Mouse (Mus musculus) liver (tissue): ENCODE results near the gene Rhod.
A peak's percentile ranks its signal among the peaks of the same experiment; 100 is the strongest.
"Not testable (repeated sequence)": the region's sequence is repeated elsewhere in the genome, so short reads cannot be mapped to it uniquely, and the experiment has no call there.

Source experiments
- DNase-seq: peaks from one replicate; pipeline ENCODE4 v3.0.0-alpha.2; 2020; ENCODE audit warnings: mixed read lengths

Gene Rhod

DNA sequence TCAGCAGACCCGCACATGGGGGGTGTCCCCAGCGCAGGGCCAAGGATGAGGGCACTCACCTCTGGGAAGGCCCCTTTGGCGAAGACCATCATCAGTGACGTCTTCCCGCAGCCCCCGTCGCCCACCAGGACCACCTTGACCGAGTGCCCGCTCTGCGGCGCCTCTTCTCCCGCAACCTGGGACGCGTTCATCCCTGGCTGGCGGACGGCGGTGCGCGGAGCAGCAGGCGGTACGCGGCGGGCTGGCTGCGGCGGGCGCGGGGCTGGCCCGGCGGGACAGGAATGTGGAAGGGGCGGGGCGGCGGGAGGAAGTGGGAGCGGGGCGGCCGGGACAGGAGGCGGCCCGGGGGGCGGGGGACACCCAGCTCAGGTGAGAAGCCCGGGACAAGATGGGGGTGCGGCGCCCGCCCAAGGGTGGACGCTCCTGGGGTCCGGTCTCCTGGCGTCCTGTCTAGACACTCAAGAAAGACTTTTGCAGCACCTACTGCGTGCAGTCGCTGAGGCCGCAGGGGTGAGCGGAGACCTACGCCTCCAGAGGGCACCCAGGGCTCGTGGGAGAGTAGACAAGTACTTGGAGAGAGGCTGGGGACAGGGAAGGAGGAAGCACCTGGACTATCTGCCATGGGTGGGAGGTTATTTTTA, at the start of gene Rhod:
Rhod (minus strand) TSS at position 272 of the 641 bp plus-strand sequence.
- DNase-seq, result peak; percentile 66

DNA sequence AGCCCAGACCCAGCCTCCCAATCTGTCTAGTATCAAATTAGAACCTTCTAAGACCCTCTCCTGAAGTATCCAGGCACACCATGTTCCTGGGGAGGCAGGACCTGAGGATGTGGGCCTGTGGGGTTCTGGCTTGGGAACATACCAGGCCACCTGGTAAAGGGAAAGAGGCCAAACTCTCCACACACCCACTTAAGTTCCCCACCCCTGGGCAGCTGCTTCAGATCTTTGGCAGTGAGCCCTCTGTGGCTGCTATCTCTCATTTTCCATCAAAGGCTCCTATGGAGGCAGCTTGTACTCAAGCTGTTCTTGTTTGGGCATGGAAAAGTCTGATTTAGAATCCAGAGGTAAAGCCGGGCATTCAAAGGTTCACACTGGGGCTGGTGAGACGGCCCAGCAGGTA, 48.6 kb upstream of the Rhod start:
- DNase-seq, result no peak

GRCm38 (mm10) chr19:4485006-4485405, 45.8 kb upstream of the Rhod start:
- DNase-seq, result no peak

GRCm38 (mm10) chr19:4482111-4482859, 43.1 kb upstream of the Rhod start:
- no peak for DNase-seq

GRCm38 (mm10) chr19:4481326-4481725, 42.1 kb upstream of the Rhod start:
- no peak for DNase-seq

GRCm38 (mm10) chr19:4480041-4480440, 40.8 kb upstream of the Rhod start:
- no peak for DNase-seq

DNA sequence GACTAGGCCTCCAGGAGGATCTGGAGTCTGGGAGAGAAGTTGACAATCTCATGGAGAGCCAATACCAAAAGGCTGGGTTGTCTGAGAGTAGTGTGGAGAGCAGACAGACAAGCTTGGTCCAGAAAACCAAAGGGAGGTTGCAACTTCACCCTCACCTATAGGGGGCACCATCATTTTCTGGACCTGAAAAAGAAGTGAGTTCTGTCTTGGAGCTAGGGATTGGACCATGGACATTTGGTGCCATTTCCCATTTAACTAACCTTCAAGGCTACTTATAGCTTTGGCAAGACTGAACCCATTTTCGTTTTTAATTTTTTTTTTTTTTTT, 38.9 kb upstream of the Rhod start:
- DNase-seq, result no peak

DNA sequence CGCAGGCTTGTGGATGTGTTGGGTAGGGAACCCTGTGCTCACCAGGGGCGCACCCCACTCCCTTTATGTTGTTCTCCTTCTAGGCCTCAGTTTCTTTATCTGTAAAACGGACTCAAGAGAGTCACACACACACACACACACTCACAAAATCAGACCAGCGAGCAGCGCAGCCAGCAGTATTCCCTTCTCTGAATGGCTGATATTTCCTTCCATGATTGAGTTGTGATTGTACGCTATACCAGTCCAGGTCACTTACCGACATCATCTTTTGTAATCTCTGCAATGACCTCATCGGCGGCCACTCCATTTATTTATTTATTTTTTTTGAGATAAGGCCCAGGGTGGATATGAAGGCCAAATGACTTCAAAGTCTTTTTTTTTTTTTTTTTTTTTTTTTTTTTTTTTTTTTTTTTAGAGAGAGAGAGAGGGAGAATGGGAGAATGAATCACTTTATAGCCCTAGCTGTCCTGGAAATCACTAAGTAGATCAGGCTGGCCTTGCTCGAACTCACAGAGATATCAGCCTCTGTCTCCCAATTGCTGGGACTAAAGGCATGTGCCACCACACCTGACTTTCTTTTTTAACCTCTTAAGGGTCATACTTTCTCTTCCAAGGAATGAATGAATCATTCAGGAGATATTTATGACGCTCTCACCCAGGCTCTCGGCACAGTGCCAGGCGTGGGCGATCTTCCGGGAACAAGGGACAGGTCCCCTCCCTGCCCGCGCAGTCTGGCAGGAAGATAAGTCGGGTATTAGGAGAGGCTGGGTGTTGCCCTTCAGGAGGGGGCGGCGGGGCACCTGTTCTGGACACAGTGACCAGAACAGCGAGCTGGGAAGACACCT, 38.3 kb upstream of the Rhod start, which contains the start of gene Syt12:
Syt12 (minus strand) TSS at position 103 of the 845 bp plus-strand sequence.
- DNase-seq, result peak; percentile 34

DNA sequence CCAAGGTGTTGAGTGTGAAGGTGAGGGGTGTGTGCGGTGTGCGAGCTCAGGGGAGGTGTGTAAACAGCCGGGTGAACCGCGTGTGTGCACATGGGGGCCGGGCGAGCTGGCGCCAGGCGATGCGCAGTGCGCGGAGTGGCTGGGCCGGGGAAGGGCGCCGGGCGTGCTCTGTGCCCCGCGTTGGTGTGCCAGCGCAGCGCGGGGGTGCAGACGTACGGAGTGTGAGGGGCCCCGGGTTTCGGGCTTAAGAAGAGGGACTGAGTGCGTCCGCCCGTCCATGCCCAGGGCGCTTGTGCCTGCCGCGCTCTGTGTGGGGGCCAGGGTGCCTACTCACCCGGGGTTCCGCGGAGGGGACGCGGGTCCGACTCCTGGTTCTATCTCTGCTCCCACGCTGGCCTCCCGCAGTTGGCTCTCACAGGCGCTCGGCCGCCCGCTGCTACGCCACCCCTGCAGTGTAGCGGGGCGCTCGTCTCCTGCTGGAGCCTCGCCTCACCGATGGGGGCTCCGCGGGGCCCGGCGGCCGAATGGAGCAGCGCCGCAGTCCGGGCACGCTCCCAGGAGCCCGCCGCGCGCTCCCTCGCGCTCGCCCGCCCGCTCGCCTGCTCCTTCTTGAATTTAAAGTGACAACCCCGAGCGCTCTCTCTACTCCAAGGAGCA, 37.5 kb upstream of the Rhod start:
- DNase-seq, result peak; percentile 25

GRCm38 (mm10) chr19:4475224-4475925, 36.1 kb upstream of the Rhod start:
- DNase-seq, result no peak

DNA sequence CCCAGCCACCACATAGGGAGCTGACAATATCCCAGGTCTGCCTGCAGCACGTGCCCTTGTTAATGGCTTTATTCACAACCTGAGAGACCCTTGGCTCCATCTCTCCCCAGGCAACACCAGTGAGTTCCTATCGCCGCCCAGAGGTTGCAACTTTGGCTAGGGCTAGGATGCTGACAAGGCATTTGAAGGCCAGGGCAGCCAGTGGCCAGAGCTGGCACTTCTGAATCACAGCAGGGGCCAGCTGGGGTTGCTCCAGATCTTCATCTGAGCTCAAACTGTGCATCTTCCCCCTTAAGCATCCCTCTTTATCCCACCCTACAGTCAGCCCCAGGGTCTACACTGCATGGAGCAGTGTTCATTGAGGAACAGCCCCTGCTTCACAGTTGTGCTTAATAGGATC, 35.5 kb upstream of the Rhod start:
- no peak for DNase-seq

DNA sequence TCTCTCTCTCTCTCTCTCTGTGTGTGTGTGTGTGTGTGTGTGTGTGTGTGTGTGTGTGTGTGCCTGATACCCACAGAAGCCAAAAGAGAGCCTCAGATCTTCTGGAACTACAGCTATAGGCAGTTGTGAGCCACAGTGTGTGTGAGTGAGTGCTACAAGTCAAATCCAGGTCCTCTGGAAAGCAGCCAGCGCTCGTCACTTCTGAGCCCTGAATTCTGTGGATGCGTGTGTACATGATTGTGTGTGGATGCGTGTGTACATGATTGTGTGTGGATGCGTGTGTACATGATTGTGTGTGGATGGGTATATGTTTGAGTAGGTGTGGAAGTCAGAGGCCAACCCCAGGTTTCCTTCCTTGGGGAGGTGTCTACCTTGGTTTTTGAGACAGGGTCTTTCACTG, 34.3 kb upstream of the Rhod start:
- DNase-seq, result no peak

DNA sequence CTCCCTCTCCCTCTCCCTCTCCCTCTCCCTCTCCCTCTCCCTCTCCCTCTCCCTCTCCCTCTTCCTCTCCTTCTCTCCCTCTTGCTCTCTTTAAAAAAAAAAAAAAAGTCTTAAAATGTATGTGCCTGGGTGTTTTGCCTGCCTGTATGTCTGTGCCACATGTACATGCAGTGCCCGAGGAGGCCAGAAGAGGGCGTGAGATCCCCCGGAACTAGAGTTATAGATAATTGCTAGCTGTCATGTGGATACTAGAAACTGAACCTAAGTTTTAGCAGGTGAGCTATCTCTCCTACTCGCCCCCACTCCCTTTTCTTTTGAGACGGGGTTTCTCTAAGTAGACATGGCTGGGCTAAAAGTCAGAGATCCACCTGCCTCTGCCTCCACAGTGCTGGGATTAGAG, 29.1 kb upstream of the Rhod start:
- peak; percentile 49 for DNase-seq

- peak; percentile 18 for DNase-seq
Measured at GRCm38 (mm10) chr19:4464666-4465065, 25.4 kb upstream of the Rhod start.

GRCm38 (mm10) chr19:4461981-4462380, 22.7 kb upstream of the Rhod start:
- peak; percentile 30 for DNase-seq

DNA sequence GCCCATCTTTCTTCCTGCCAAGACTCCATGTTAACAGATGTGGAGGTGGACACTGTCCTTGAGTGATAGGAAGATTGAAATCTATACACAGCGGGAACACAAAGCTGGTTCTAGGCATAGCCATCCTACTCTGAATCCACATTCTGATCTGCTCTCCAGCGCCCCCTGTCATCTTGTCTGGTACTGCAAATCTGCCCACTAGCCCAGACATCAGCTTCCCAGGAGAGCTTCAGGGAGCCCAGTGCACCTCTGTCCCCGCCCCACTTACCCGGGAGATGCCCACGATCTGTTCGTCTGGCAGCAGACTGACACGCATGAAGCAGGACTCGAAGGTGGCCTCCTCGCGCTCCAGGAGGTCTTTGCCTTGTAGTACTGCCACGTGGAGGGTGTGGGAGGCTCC, 17.0 kb upstream of the Rhod start:
- peak; percentile 69 for DNase-seq

DNA sequence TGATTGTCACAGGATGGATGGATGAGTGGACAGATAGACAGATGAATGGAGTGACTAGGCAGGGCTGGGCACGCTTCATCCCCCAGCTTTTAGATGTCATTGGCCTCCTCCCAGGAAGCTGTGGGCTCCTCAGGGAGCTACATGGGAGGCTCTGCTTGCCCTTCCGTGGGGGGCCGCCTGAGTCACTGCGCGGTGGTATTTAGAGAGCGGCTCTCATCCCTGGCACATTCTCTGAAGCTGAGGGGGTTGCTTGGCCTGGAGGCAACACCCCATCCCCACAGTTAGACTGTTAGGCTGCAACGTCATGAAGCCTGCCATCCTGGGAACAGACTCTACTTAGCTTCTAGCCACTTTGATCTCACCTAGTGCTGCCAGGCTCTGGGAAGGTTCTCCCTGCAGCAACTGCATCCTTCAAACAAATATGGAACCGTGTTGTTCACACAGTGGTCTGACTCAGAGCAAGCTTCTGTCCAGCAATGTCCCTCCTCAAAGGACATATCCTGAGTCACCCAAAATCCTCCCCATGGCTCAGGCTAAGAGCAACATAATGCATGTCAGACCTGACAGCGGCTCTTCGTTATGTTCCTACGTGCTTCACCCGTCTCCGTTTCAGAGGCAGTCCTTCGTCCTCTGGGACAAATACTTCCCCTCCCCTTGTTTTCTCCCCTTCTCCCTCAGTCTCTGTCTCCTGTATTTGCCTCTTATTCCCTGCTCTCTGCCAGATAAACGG, 16.0 kb upstream of the Rhod start:
- no peak for DNase-seq

GRCm38 (mm10) chr19:4454040-4454439, 14.8 kb upstream of the Rhod start:
- not testable (repeated sequence) for DNase-seq

DNA sequence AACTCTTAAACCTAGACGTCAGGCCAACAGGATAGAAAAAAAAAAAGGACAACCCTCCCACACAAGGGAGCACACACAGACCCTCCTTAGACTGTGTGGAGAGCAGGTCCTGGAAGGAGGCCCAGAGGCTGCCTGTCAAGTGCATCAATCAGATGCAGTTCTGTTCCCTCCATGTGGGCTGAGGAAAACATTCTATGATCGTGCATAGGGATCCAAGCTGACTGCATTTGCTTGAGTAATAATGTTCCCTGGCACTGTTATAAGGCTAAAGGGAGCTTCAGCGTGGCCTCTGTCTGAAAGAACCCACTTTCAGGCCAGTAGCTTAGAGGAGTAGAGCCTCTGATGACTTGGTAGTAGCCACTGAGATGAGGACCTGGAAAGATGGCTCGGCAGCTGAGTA, 13.3 kb upstream of the Rhod start:
- no peak for DNase-seq

DNA sequence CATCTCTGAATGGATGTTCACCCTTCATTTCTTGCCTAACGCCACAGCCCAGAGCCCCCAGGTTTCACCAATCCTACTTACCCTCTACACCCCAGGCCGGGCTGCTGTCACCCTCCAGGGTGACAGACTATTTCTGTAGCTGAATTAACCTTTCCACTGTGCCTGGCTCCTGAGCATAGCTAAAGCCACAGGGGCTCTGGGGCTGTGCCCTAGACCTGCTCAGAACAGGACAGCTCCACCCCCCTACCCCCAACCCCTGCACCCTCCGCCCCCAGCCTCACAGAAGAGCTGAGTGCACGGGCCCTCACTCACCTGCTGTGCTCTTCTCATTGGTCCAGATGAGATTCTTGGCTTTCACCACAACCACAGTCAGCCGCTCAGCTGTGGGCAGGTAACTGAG, 12.7 kb upstream of the Rhod start:
- no peak for DNase-seq

DNA sequence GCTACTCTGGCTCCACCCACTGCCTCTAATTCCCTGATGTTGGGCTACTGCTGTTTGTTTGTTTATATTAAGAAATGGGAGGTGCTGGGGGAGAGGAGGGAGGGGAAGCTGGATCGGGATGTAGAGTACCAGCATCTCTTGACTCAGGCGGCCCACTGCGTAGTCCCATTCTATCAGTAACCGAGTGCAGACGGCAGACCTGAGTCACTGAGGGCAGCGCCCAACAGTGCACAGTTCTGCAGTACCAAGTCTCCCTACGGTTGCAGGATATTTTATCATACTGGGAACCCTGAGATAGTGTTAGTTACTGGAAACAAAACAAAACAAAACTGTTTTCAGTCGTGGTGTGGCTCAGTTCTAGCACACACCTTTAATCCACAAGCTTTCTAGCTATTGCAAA, 11.9 kb upstream of the Rhod start:
- DNase-seq, result no peak

DNA sequence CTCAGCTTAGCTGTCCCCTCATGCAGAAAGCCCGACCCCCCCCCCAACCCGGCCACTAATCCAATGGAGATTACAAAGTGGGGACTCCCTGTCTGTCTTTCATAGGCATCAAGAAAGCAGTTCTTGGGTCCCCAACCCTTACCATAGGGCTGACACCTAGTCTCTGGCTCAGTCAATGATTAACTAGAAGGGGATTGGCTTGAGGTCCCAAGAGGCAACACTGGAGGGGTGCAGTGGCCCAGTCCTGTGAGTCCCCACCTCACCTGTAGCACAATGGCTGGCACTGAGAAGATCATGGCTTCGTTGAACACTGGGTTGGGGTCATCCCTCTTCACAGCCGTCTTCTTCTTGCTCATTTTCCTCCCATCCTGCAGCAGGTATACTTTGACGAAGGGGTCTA, 11.4 kb upstream of the Rhod start:
- DNase-seq, result no peak
